ENCODE assay signal across 40 mouse cellular contexts in genomic region chr13:56494440-56494839, GRCm38 (mm10). TPM values are rescaled to one million over a fixed set of nuclear protein-coding genes. Genes with fewer than 3 reads are reported as not detected.
DNase-seq lines count a peak whose midpoint lies in the region; TF ChIP-seq lines count a peak whose summit lies in the region.
"Had no signal": no experiment of that assay in that cellular context is flagged by ENCODE, and none has a peak within 500 bp of the region (broad histone marks: within the 10 kb centered on the region; RNA-seq: fewer than 3 reads in every experiment).

No protein-coding gene starts in this region.

- DNase-seq in adrenal gland, adult 8-10 months = peak; percentile 24
- DNase-seq in adrenal gland, postnatal 25 days = no peak
- DNase-seq in lung, postnatal 36 days = peak; percentile 6
- no peak for DNase-seq in lung, adult 2 months
- peak; percentile 20 to 43 for DNase-seq in adrenal gland, postnatal 36 days
- DNase-seq in cerebellum, postnatal 14 days = no peak
- DNase-seq in embryo, embryonic 10.5 days (ENCODE audit: low spot score) = no peak
- DNase-seq in urinary bladder, postnatal 25 days (ENCODE audit: low spot score) = no peak
- DNase-seq: cerebellum, adult 2 months; cerebellum, postnatal 25 days; gastrocnemius, adult 2 months; kidney, adult 18-20 months; kidney, postnatal 36 days; right cerebral cortex, postnatal 14 days had no signal

- WGBS in lung, adult 2 months = 72% methylated on average over 3 of the region's 3 CpGs

- H3K4me1 ChIP-seq in lung, adult 2 months (ENCODE audit: control insufficient read depth, insufficient read depth, low read length) = no peaks in the 10 kb centered on the region
- H3K4me1 ChIP-seq: forebrain, embryonic 15.5 days; heart, embryonic 10.5 days; heart, embryonic 15.5 days; kidney, embryonic 15.5 days; limb, embryonic 13.5 days; lung, embryonic 15.5 days; midbrain, embryonic 13.5 days; neural tube, embryonic 13.5 days had no signal

- no peak overlapping the region for H3K4me3 ChIP-seq in lung, adult 2 months (replicated peaks; ENCODE audit: extremely low read depth, low read depth, low read length)
- H3K4me3 ChIP-seq: forebrain, embryonic 10.5 days; forebrain, embryonic 15.5 days; gastrocnemius, adult 2 months; heart, embryonic 10.5 days; heart, embryonic 15.5 days; kidney, embryonic 15.5 days; layer of hippocampus, adult 2 months; limb, embryonic 13.5 days; lung, embryonic 15.5 days; midbrain, embryonic 13.5 days; neural tube, embryonic 13.5 days had no signal

- TF ChIP-seq POLR2A in lung, adult 2 months (IDR thresholded peaks at IDR 0.05; ENCODE audit: borderline replicate concordance, extremely low read depth, low read depth, low read length) = no peak

- no peak for TF ChIP-seq CTCF in lung, adult 2 months (IDR thresholded peaks at IDR 0.05; ENCODE audit: insufficient read depth, low read length)

RNA-seq across cellular contexts. Expression of gene Il9, which starts 12.4 kb away (rescaled TPM):
- not detected for total RNA-seq in adrenal gland, adult 8-10 months (2022)
- total RNA-seq in adrenal gland, postnatal 25 days (2021) = not detected in 2 replicates
- polyA plus RNA-seq in lung, adult 2 months (2012; rRNA removed) = not detected in 2 replicates
- not detected for total RNA-seq in adrenal gland, postnatal 36 days (2021)
- total RNA-seq: gastrocnemius, adult 2 months; gastrocnemius, postnatal 4 days; heart, postnatal 25 days; layer of hippocampus, adult 2 months; layer of hippocampus, postnatal 25 days; left cerebral cortex, adult 8-10 months; left cerebral cortex, postnatal 36 days; megakaryocyte-erythroid progenitor cell, adult 5-6 weeks had no signal
- polyA plus RNA-seq: CD4-positive, CD25-positive, alpha-beta regulatory T cell, adult 4 months; cerebellum, adult 2 months; embryonic facial prominence, embryonic 11.5 days; forebrain, embryonic 10.5 days; forebrain, embryonic 15.5 days; heart, embryonic 10.5 days; heart, embryonic 15.5 days; hindbrain, embryonic 11.5 days; hindbrain, embryonic 16.5 days; intestine, embryonic 14.5 days; kidney, embryonic 15.5 days; limb, embryonic 13.5 days; liver, embryonic 14.5 days; lung, embryonic 15.5 days; macrophage; midbrain, embryonic 13.5 days; neural tube, embryonic 13.5 days; small intestine, adult 2 months; stomach, embryonic 14.5 days had no signal

RNA-seq across cellular contexts. Expression of gene Fbxl21, which starts 27.8 kb away (rescaled TPM):
- total RNA-seq in adrenal gland, adult 8-10 months (2022) = 1 to 10 TPM; 5.8 to 7.5 (median 6.2) TPM
- total RNA-seq in adrenal gland, postnatal 25 days (2021) = 2.3 and 5.6 TPM in 2 replicates
- 1.2 and 1.3 TPM in 2 replicates for polyA plus RNA-seq in lung, adult 2 months (2012; rRNA removed)
- 1 to 10 TPM; 2.0 to 5.5 TPM for total RNA-seq in adrenal gland, postnatal 36 days (2021)
- total RNA-seq: gastrocnemius, adult 2 months; megakaryocyte-erythroid progenitor cell, adult 5-6 weeks had no signal

RNA-seq across cellular contexts. Expression of gene Lect2, which starts 53.9 kb away (rescaled TPM):
- not detected for total RNA-seq in adrenal gland, adult 8-10 months (2022)
- total RNA-seq in adrenal gland, postnatal 25 days (2021) = 0.39 and 1.2 TPM in 2 replicates
- polyA plus RNA-seq in lung, adult 2 months (2012; rRNA removed) = not detected in 2 replicates
- not detected for total RNA-seq in adrenal gland, postnatal 36 days (2021)
- total RNA-seq: gastrocnemius, adult 2 months; heart, postnatal 25 days; layer of hippocampus, adult 2 months; layer of hippocampus, postnatal 25 days; left cerebral cortex, adult 8-10 months; left cerebral cortex, postnatal 36 days; megakaryocyte-erythroid progenitor cell, adult 5-6 weeks had no signal
- polyA plus RNA-seq: CD4-positive, CD25-positive, alpha-beta regulatory T cell, adult 4 months; cerebellum, adult 2 months; embryonic facial prominence, embryonic 11.5 days; forebrain, embryonic 10.5 days; forebrain, embryonic 15.5 days; heart, embryonic 15.5 days; hindbrain, embryonic 11.5 days; hindbrain, embryonic 16.5 days; limb, embryonic 13.5 days; lung, embryonic 15.5 days; macrophage; midbrain, embryonic 13.5 days; neural tube, embryonic 13.5 days; stomach, embryonic 14.5 days; testis, adult 2 months had no signal

RNA-seq across cellular contexts. Expression of gene Slc25a48, which starts 56.3 kb away (rescaled TPM):
- total RNA-seq in adrenal gland, adult 8-10 months (2022) = 1 to 10 TPM in 3 of 4 experiments, under 1 TPM in 1; 0.55 to 2.5 (median 1.4) TPM
- total RNA-seq in adrenal gland, postnatal 25 days (2021) = 1.7 and 2.0 TPM in 2 replicates
- 0.24 and 0.51 TPM in 2 replicates for polyA plus RNA-seq in lung, adult 2 months (2012; rRNA removed)
- 1 to 10 TPM; 2.3 to 2.8 TPM for total RNA-seq in adrenal gland, postnatal 36 days (2021)
- total RNA-seq: gastrocnemius, adult 2 months; gastrocnemius, postnatal 4 days; layer of hippocampus, adult 2 months; layer of hippocampus, postnatal 25 days; megakaryocyte-erythroid progenitor cell, adult 5-6 weeks had no signal
- polyA plus RNA-seq: CD4-positive, CD25-positive, alpha-beta regulatory T cell, adult 4 months; forebrain, embryonic 10.5 days; forebrain, embryonic 15.5 days; macrophage; midbrain, embryonic 13.5 days; neural tube, embryonic 13.5 days had no signal

Comparison
In these comparisons a context has a peak if more than half of its experiments do, and no peak if none do; other contexts are left out.
1. DNase-seq: peak in adrenal gland, adult 8-10 months (single experiment), lung, postnatal 36 days (single experiment) and adrenal gland, postnatal 36 days (2 of 2); none in adrenal gland, postnatal 25 days (single experiment), lung, adult 2 months (single experiment), cerebellum, postnatal 14 days (0 of 2), embryo, embryonic 10.5 days (single experiment) and urinary bladder, postnatal 25 days (single experiment).